Mouse (Mus musculus): ENCODE measurements at regions not wholly inside any gene's neighbourhood (a gene's known extent, or its start where the extent isn't known, plus 50 kb on each side); places are given as distances from the start of the nearest gene placed in this dataset.

DNA sequence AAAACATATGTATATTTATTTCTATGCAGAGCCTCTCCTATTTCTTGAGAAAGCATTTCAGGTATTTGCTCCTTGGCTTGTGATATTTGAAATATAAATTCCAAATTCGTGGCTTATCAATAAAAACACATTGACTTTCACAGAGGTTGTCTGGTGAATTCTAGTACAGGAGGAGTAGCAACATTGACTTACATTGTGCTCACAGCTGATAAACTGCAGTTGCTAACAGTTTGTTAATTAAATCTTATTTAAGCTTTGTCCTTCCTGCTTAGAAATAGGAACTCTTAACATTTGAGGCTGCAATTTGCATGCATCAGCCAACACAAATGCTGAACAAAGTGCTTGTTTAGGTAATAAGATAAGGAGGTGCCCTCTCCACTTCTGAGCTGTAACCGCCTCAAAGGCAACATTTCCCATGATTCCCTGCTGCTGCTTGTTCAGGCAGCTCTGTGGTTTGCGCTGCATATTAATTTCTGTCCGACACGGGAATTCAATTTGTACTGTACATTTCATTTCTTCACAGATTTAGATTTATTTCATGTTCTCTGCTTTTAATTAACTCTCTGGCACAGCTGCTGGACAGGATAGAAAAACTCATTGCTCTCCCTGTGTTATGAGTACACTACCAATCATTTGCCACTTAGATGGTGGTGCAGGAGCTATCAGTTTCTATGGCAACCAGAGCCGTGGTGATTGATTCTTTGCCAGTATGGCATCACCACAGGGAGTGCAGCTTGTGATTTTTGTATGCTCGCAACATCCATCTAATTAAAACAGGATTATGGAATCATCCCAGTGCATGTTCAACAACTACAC is 219.0 kb downstream of the Zfp352 start:
- DNase-seq = no peak

DNA sequence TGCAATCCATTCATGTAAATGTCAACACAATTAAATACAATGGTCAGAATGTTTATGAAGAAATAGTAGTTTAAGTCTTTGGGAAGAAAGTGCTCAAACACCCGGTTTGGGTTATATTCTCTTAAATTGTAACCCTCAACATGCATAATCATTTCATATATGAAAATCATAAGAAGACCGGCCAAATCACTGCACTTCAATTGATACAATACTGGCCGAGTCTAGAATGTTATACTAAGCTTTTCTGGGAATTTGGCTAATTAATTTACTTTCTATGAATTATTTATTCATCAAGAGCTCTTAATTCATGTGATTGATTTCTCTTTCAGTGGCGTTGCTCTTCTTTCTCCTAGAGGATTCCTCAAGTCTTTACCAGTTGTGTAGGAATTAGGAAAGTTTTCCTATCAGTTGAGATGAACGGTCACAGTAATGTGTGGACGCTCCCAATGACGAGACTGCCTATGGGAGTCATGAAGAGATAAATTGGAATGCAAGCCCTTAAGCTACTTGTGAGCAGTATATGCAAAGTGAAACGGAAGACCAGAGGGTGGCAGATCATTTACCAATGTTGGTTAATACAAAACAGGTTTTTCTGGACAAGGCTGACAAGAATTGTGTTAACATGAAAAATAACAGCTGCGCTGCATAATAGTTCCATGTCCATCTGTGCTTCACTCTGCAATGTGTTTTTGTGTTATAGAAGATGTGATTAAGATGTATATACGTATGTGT is 219.7 kb downstream of the Zfp352 start:
- DNase-seq = peak; percentile 10

DNA sequence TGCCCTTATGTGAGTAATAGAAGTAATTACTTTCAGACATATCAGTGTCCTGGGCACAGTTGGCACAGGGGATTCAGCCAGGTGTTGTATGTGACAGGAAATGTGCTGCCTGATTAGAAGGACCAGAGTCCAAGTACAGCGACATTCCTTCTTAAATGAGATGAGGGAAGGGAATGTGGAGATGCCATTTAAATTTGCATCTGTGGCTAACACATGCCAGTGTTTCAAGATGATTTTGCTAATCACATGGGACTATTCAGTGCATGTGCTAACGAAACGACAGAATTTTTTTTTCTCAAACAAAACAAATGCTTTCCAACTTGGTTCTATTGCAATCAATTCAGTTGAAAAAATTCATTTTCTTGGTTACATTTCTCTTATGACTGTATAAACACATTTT is 226.6 kb downstream of the Zfp352 start:
- DNase-seq = no peak

DNA sequence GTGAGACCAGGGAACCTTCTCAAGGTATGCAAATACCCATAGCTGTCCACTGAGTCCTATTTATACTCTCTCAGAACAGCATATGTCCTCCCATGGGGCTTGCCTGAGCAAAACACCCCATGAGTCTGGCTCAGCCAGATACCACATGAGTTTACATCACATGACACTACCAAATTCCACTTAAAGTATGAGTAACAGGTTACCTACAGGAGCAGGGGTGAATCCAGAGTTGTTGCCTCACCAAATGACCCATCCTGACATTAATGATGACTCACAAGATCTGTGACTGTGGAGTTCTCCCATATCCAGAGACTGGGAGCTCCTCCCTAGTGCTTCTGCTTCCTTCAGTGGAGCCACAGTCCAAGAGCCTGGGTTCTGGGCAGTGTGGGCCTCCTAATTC is 234.0 kb downstream of the Zfp352 start:
- DNase-seq = no peak

DNA sequence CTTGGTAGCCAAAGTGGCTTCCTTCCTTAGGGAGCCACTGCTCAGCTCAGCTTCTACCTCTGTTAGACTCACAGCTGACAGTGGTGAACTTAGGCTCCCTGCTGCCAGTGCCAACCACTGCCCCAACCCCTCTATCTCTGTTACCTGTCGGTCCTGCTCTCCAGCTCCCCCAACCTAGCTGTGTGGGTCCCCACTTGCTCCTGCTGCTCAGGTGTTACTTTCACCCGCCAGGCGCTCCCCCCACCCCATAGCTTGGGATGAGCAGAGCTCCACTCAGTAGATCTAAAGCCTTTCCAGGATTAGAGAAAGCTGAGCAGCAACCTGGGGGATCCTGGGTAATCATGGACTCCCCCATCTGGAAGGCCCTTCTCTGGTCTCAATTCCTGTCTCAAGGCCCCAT is 234.4 kb downstream of the Zfp352 start:
- no peak for DNase-seq

DNA sequence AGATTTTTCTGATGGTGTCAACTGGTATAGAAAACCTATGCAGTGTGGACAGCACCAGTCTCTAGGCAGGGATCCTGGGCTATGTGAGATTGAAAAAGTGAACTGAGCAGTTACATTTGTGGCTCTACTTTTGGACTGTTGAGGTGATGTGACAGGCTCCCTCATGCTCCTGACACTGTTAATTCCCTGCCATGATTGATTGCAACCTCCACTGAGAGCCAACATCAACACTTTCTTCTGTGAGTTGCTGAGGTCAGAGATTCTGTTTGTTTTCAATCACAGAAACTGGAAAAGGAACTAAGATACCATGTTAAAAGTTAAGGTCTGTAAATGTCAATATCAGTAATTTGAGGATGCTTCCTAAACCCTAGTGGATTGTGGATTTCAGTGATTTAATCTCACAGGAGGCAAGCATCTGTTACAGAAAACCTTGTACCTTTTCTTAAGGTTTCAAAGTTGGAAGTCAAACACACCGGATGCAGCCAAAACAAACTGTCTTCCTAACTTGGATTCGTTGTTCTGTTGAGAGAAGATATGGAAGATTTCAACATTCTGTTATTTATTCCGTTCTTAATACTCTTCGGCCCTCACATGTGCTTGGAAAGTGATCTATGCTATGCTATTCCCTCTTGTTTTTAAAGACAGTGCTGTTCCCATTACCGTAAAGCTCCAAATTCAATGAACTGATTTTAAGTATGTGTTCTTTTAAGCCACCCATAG is 278.4 kb downstream of the Zfp352 start:
- DNase-seq = no peak

Data from kidney, adult 9 months (tissue).